Mouse (Mus musculus): ENCODE measurements around the gene OR5BS1P. TPM values are rescaled to one million over a fixed set of nuclear protein-coding genes. Genes with fewer than 3 reads are reported as not detected.

Gene OR5BS1P
- polyA plus RNA-seq, 1 experiment from 2014 or later, result not detected

DNA sequence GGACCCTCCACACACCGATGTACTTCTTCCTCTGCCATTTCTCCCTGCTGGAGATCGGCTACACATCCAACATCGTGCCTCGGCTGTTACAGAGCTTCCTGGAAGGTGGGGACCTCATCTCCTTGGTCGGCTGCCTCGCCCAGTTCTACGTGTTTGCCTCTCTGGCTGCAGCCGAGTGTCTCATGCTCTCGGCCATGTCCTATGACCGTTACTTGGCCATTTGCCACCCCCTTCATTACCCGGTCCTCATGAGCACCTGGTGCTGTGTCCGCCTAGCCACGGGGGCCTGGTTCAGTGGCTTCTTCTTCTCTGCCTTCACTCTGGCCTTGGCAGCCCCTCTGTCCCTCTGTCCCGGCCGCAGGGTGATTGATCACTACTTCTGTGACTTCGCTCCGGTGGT is 27.9 kb downstream of the OR5BS1P start:
- no peak overlapping the region for H3K4me3 ChIP-seq (ENCODE audit: low read length)
- H3K9ac ChIP-seq (ENCODE audit: low read depth, low read length), result no peak overlapping the region
- no peaks in the 10 kb centered on the region for H3K27me3 ChIP-seq (replicated peaks; ENCODE audit: control insufficient read depth, insufficient read depth, low read length)
- no peak for ATAC-seq
- no peaks in the 10 kb centered on the region for H3K4me1 ChIP-seq (ENCODE audit: control insufficient read depth, insufficient read depth, low read depth, low read length)
- no peaks in the 10 kb centered on the region for H3K36me3 ChIP-seq (ENCODE audit: control insufficient read depth, insufficient read depth, low read length)
- no peaks in the 10 kb centered on the region for H3K9me3 ChIP-seq (ENCODE audit: control insufficient read depth, low read length)
- H3K27ac ChIP-seq (ENCODE audit: low read depth, low read length), result no peak overlapping the region
- no peak overlapping the region for H3K4me2 ChIP-seq (ENCODE audit: low read length)
- 91% methylated on average over 17 of the region's 17 CpGs for WGBS

- H3K27ac ChIP-seq (ENCODE audit: low read depth, low read length), result no peak overlapping the region
- H3K9ac ChIP-seq (ENCODE audit: low read depth, low read length), result no peak overlapping the region
- no peaks in the 10 kb centered on the region for H3K9me3 ChIP-seq (ENCODE audit: control insufficient read depth, low read length)
- no peaks in the 10 kb centered on the region for H3K4me1 ChIP-seq (ENCODE audit: control insufficient read depth, insufficient read depth, low read depth, low read length)
- H3K4me3 ChIP-seq (ENCODE audit: low read length), result no peak overlapping the region
- H3K27me3 ChIP-seq (replicated peaks; ENCODE audit: control insufficient read depth, insufficient read depth, low read length), result no peaks in the 10 kb centered on the region
- H3K36me3 ChIP-seq (ENCODE audit: control insufficient read depth, insufficient read depth, low read length), result no peaks in the 10 kb centered on the region
- ATAC-seq, result no peak
- 92% methylated on average over 3 of the region's 3 CpGs for WGBS
- H3K4me2 ChIP-seq (ENCODE audit: low read length), result no peak overlapping the region
Measured at GRCm38 (mm10) chr15:98503317-98503716, 33.6 kb downstream of the OR5BS1P start.

GRCm38 (mm10) chr15:98504514-98504913 is 34.8 kb downstream of the OR5BS1P start:
- Histone ChIP-seq H3K36me3 (ENCODE audit: control insufficient read depth, insufficient read depth, low read length) (no peaks in the 10 kb centered on the region), H3K27ac (ENCODE audit: low read depth, low read length) (no peak overlapping the region), H3K4me1 (ENCODE audit: control insufficient read depth, insufficient read depth, low read depth, low read length) (no peaks in the 10 kb centered on the region), H3K4me2 (ENCODE audit: low read length) (peak overlapping the region; percentile 28), H3K4me3 (ENCODE audit: low read length) (no peak overlapping the region), H3K9ac (ENCODE audit: low read depth, low read length) (no peak overlapping the region), H3K9me3 (ENCODE audit: control insufficient read depth, low read length) (no peaks in the 10 kb centered on the region), H3K27me3 (replicated peaks; ENCODE audit: control insufficient read depth, insufficient read depth, low read length) (no peaks in the 10 kb centered on the region)
- ATAC-seq, result no peak
- 14% methylated on average over 18 of the region's 18 CpGs for WGBS

DNA sequence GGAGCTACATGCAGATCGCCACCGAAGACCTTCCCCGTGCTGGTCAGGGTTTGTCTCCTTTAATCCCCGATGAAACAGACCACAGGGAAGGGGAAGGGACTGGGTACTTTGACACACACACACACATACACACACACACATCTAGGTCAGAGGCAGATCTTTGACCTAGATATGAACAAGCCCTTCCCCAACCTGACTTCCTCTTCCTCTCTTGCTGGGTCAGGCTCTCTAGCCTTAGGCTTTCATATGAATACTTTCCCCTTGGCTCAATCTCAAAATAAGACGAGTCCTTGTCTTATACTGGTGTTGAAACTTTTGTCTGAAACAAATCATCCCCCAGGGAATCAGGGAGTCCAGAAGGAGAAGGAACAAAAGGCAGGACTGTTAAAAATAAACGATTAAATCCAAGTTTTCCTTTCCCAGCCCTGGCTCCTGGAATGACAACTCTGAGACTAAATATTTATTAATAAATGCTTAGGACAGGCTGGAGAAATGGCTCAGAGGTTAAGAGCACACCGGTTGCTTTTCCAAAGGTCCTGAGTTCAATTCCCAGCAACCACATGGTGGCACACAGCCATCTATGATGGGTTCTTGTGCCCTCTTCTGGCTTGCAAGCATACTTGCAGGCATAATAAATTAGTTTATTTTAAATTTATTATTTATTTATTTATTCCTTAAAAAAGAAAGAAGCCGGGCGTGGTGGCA is 36.7 kb downstream of the OR5BS1P start:
- H3K4me3 ChIP-seq (ENCODE audit: low read length), result no peak overlapping the region
- ATAC-seq, result no peak
- 0 out of 2 replicates have a peak, but pooled peaks cover 2% of the 10 kb centered on the region for H3K4me1 ChIP-seq (ENCODE audit: control insufficient read depth, insufficient read depth, low read depth, low read length)
- 82% methylated on average over 9 of the region's 9 CpGs for WGBS
- H3K4me2 ChIP-seq (ENCODE audit: low read length), result no peak overlapping the region
- H3K9ac ChIP-seq (ENCODE audit: low read depth, low read length), result no peak overlapping the region
- H3K36me3 ChIP-seq (ENCODE audit: control insufficient read depth, insufficient read depth, low read length), result no peaks in the 10 kb centered on the region
- no peak overlapping the region for H3K27ac ChIP-seq (ENCODE audit: low read depth, low read length)
- no peaks in the 10 kb centered on the region for H3K9me3 ChIP-seq (ENCODE audit: control insufficient read depth, low read length)
- H3K27me3 ChIP-seq (replicated peaks; ENCODE audit: control insufficient read depth, insufficient read depth, low read length), result no peaks in the 10 kb centered on the region

- no peak for ATAC-seq
- Histone ChIP-seq H3K9me3 (ENCODE audit: control insufficient read depth, low read length) (no peaks in the 10 kb centered on the region), H3K27ac (ENCODE audit: low read depth, low read length) (no peak overlapping the region)
Measured at GRCm38 (mm10) chr15:98507321-98507720, 37.6 kb downstream of the OR5BS1P start.

DNA sequence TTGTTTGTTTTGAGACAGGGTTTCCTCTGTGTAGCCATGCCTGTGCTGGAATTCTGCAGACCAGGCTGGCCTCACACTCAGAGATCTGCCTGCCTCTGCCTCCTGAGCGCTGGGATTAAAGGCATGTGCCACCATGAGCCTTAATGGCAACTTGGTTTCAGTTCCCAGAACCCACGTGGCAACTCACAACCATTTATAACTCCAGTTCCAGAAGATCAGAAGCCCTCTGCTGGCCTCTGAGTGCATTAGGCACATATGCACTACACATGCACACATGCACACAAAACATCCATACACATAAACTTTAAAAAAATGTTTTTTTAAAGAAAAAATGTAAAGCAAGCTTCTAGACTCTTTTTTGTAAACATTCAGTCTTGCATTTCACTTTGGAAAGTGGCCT is 39.7 kb downstream of the OR5BS1P start:
- no peaks in the 10 kb centered on the region for H3K9me3 ChIP-seq (ENCODE audit: control insufficient read depth, low read length)
- ATAC-seq, result no peak
- no peak overlapping the region for H3K9ac ChIP-seq (ENCODE audit: low read depth, low read length)
- no peak overlapping the region for H3K4me2 ChIP-seq (ENCODE audit: low read length)
- 57% methylated on average over 2 of the region's 2 CpGs for WGBS
- H3K4me3 ChIP-seq (ENCODE audit: low read length), result no peak overlapping the region
- H3K4me1 ChIP-seq (ENCODE audit: control insufficient read depth, insufficient read depth, low read depth, low read length), result 0 out of 2 replicates have a peak, but pooled peaks cover 2% of the 10 kb centered on the region
- H3K27me3 ChIP-seq (replicated peaks; ENCODE audit: control insufficient read depth, insufficient read depth, low read length), result no peaks in the 10 kb centered on the region
- H3K36me3 ChIP-seq (ENCODE audit: control insufficient read depth, insufficient read depth, low read length), result no peaks in the 10 kb centered on the region
- no peak overlapping the region for H3K27ac ChIP-seq (ENCODE audit: low read depth, low read length)

More at GRCm38 (mm10) chr15:98507321-98507720, 37.6 kb downstream of the OR5BS1P start:
- Histone ChIP-seq H3K9ac (ENCODE audit: low read depth, low read length) (no peak overlapping the region), H3K36me3 (ENCODE audit: control insufficient read depth, insufficient read depth, low read length) (no peaks in the 10 kb centered on the region), H3K4me3 (ENCODE audit: low read length) (no peak overlapping the region), H3K4me2 (ENCODE audit: low read length) (no peak overlapping the region), H3K27me3 (replicated peaks; ENCODE audit: control insufficient read depth, insufficient read depth, low read length) (no peaks in the 10 kb centered on the region), H3K4me1 (ENCODE audit: control insufficient read depth, insufficient read depth, low read depth, low read length) (0 out of 2 replicates have a peak, but pooled peaks cover 2% of the 10 kb centered on the region)
- 91% methylated on average over 6 of the region's 6 CpGs for WGBS

DNA sequence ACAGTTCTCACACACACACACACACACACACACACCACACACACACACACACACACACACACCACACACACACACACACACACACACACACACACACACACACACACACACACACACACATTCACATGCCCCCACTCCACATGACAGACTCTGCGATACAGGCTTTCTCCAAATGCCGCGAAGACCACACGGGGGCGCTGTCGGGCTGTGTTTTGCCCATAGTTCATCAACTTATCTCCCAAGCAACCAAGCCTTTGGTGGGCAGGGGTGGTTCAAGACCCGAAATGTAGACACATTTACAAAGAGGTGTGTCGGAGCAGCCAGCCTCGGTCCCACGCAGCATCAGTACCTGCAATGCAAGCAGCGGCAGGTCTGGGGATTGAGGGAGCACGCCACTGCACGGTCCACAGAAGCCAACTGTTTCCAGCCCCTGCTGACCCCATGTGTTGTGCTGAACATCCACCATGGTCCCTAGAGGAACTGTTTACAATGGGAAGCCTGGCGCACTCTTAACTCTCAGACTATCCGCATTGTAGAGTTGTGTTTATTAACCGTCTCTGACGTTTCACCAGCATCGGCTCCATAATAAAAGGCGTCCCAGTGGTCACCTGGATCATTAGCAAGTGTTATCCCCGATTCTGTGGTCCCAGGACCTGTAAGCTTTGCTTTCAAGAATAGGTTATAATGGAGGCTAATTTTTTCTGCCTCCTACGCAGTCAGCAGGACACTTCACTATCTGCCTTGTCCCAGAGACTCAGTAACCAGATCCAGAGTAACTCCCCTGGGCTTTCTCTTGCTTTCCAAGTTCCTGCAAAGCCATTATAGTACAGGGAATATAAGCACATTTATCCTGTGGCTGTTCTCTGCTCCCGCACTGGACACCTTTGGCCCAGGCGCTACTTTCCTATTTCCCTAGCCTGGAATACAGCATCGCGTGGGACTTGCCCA is 41.0 kb downstream of the OR5BS1P start:
- no peaks in the 10 kb centered on the region for H3K36me3 ChIP-seq (ENCODE audit: control insufficient read depth, insufficient read depth, low read length)
- H3K4me2 ChIP-seq (ENCODE audit: low read length), result peak overlapping the region; percentile 68
- no peak overlapping the region for H3K27ac ChIP-seq (ENCODE audit: low read depth, low read length)
- 0 out of 2 replicates have a peak, but pooled peaks have one; percentile 48 for ATAC-seq
- H3K4me3 ChIP-seq (ENCODE audit: low read length), result peak overlapping the region; percentile 30
- H3K27me3 ChIP-seq (replicated peaks; ENCODE audit: control insufficient read depth, insufficient read depth, low read length), result no peaks in the 10 kb centered on the region
- H3K9ac ChIP-seq (ENCODE audit: low read depth, low read length), result peak overlapping the region; percentile 48; the same call in 1 of the 2 replicates
- WGBS, result 24% methylated on average over 25 of the region's 25 CpGs
- H3K4me1 ChIP-seq (ENCODE audit: control insufficient read depth, insufficient read depth, low read depth, low read length), result 0 out of 2 replicates have a peak, but pooled peaks cover 2% of the 10 kb centered on the region
- no peaks in the 10 kb centered on the region for H3K9me3 ChIP-seq (ENCODE audit: control insufficient read depth, low read length)

DNA sequence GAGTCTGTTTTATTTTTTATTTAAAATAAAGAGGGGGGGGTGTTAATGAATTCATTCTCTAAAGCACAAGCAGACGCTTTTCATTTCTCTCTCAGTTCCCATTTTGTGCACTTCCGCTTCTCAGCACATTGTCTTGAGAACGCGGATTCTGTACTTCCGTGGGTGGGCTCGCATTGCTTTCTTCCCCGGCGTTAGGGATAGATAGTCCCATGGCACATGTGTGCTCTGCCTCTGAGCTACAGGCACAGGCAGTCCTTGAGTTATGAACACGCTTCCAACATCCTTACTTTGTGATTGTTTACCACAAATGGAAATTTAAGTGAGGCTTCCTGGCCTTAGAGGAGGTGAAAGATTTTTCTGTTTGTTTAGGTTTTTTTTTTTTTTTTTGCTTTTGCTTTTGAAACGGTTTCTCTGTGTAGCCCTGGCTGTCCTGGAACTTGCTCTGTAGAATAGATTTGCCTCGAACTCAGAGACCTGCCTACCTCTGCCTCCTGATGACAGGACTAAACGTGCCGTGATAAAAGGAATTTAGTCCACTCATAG is 41.8 kb downstream of the OR5BS1P start:
- H3K9ac ChIP-seq (ENCODE audit: low read depth, low read length), result no peak overlapping the region
- no peak overlapping the region for H3K27ac ChIP-seq (ENCODE audit: low read depth, low read length)
- H3K4me1 ChIP-seq (ENCODE audit: control insufficient read depth, insufficient read depth, low read depth, low read length), result 0 out of 2 replicates have a peak, but pooled peaks cover 2% of the 10 kb centered on the region
- ATAC-seq, result no peak
- no peaks in the 10 kb centered on the region for H3K27me3 ChIP-seq (replicated peaks; ENCODE audit: control insufficient read depth, insufficient read depth, low read length)
- no peaks in the 10 kb centered on the region for H3K36me3 ChIP-seq (ENCODE audit: control insufficient read depth, insufficient read depth, low read length)
- H3K4me2 ChIP-seq (ENCODE audit: low read length), result no peak overlapping the region
- no peaks in the 10 kb centered on the region for H3K9me3 ChIP-seq (ENCODE audit: control insufficient read depth, low read length)
- H3K4me3 ChIP-seq (ENCODE audit: low read length), result no peak overlapping the region
- WGBS, result 45% methylated on average over 13 of the region's 13 CpGs

- 62% methylated on average over 8 of the region's 8 CpGs for WGBS
- Histone ChIP-seq H3K36me3 (ENCODE audit: control insufficient read depth, insufficient read depth, low read length) (no peaks in the 10 kb centered on the region), H3K9ac (ENCODE audit: low read depth, low read length) (no peak overlapping the region), H3K9me3 (ENCODE audit: control insufficient read depth, low read length) (no peaks in the 10 kb centered on the region), H3K4me3 (ENCODE audit: low read length) (no peak overlapping the region), H3K27ac (ENCODE audit: low read depth, low read length) (no peak overlapping the region), H3K27me3 (replicated peaks; ENCODE audit: control insufficient read depth, insufficient read depth, low read length) (no peaks in the 10 kb centered on the region), H3K4me2 (ENCODE audit: low read length) (no peak overlapping the region), H3K4me1 (ENCODE audit: control insufficient read depth, insufficient read depth, low read depth, low read length) (0 out of 2 replicates have a peak, but pooled peaks cover 2% of the 10 kb centered on the region)
- ATAC-seq, result no peak
Measured at GRCm38 (mm10) chr15:98512232-98512631, 42.5 kb downstream of the OR5BS1P start.
